Mouse (Mus musculus) ovary, adult 18-20 months (tissue): ENCODE results near the gene Cyren.

ENCODE experiments used
- DNase-seq: peaks from one replicate; pipeline ENCODE4 v3.0.0; 2022; ENCODE audit warnings: low spot score, mixed read lengths

The Cyren gene

DNA sequence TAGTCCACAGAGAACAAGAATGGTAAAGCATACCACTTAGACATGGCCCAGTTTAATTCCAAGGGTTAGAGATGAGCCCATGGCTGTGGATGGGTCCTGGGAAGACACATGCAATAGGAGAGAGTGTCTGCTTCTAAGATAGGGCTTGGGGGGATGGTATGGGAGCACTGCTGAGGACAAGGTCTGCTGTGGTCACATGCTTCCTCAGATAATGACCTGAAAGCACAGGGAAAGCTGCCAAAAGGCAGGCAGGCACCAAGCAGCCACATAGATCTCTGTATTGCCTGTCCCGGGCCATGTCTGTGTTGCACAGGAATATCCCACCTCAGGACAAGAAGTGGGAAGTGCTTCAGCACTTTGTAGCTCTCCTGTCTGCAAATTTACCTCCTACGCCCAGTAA, 21.3 kb upstream of the Cyren start:
- peak; percentile 62 for DNase-seq

DNA sequence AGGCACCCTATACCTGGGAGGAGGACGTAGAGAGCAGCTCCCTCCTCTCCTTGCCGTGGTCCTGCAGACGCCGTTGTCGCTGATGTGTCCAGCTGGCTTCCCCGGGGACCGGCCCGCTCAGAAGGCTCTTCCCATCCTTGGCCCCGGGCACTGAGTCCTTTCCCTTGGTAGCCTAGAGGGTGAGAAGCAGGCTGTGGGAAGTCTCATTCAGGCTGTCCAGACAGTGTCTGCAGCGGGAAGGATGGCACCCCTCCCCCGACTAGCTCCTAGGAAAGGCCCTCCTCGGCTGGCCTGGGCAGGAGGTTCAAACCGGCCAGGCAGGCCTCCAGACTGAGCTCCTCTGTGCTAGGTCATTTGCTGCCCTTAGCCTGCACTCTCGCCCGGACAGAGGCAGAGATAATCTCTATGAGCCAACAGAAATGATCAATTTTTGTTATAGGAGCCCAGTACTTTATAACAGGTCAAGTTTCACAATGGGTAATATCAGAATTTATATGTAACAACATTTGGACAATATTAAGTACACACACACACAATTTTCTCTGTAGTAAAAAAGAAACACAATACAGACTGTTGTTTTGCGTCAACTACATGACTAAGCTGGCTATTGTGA, 18.4 kb upstream of the Cyren start:
- no peak for DNase-seq

DNA sequence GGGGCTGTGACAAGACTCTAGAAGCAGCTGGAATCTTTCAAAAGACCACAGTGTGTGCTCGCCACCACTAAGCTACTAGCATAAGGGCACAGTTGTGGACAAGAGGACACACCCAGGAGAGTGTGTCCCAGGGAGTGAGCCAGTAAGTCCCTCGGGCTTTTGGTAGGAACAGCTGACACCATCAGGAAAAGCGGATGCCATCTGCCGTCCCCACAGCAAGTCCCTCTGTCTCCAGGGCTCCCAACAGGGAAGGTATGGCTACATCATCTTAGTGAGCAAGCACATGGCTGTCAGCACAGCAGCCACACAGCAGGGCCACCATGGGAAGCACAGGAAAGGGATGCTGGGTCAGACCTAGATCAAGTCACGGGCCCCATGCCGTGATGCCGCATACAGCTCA, 17.7 kb upstream of the Cyren start:
- no peak for DNase-seq

- no peak for DNase-seq
These were observed 11.3 kb upstream of the Cyren start for GRCm38 (mm10) chr6:34889185-34889584.

- DNase-seq: no peak
These were observed 9.4 kb upstream of the Cyren start for GRCm38 (mm10) chr6:34887131-34887850.

- DNase-seq: no peak
These were observed 6.9 kb upstream of the Cyren start for GRCm38 (mm10) chr6:34884724-34885123.

DNA sequence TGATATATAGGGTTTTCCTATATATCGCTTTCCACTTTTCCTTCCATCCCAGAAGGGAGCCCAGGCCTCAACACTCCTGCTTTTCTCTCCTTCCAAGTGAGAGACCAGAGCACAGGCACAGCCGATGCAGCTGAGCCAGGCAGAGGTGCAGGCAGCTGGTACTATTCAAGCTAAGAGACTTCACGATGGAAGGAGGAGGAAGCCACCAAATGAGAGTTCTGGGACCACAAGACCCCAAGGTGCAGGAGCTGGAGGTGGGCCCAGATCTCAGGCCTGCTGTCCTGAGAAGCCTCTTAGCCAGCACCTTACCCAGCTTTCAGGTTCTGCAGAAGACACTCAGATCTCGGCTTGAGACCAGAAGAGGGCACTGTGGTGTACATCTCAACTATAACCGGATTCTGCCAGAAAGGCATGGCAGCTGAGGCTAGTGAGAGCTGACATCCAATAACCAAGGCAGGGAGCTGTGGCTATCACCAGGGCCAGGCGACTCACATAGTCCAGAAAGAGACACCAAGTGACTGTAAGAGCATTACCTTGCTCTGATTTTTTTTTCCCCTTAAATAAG, 2.1 kb upstream of the Cyren start:
- DNase-seq: no peak

DNA sequence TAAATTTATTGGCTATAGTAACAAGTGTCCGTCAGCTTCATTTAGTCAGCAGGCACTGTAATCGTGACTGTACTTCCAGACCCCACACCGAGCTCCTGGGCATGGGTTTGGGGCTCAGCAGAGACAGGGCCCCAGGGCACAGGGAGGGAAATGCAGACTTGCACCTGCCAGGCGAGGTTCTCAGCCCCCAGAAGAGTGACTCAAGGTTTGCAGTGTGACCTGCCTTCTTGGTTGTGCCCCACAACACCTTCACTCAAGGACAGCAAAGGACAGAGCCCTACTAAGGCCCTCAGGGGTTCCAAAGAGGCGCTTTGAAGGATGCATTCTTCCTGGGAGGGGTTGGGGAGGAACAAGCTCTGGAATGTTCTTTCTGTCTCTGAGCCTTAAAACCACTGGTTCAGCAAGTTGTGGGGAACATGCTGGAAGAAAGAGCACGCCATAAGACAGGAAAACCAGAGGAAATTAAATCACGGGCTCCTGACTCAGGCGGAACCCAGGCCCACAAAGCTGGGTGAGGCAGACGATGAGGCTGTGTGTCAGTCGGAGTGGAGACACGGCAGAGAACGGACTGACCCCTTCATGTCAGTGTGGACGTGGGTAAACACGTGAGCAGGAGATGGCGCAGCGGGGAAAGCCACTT, 1.4 kb upstream of the Cyren start:
- no peak for DNase-seq

DNA sequence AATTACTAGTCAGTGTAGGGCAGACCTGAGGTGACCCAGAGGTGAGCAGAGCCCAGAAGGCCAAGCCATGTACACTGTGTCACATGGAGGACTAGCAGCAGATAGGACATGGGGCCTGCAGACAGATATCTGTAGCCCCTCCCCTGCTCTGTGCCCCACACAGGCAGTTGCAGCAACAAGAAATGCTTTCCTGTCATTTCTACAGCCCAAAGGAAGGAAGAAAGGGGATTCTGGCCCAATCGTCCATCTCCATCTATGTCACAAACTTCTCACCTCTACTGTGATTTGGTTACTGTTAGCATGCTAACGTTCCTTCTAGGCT, 1.1 kb downstream of the Cyren start:
- DNase-seq: no peak

- no peak for DNase-seq
These were observed 1.7 kb downstream of the Cyren start for GRCm38 (mm10) chr6:34875966-34876834.

DNA sequence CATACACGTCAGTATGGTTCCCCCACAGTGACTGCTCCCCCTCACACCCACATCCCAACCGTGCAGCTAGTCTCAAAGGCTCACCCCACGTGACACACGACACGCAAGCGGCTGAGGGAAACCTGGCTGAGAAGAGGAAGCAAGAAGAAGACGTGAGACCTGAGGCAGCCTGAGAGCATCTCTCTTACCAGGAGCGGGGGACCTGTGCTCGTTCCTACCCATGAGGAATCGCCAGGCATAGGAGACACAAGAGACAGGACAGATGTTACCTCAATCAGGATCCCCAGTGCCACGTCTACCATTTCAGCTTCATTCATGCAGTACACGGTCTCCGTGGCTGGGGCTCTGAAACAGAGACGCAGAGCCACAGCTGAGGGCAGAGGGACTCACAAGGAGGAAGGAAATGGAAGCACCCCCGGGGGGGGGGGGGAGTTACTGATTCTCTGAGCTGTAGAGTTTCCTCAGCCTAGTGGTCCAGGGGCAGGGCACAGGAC, 2.5 kb downstream of the Cyren start:
- DNase-seq: no peak

- peak; percentile 60 for DNase-seq
These were observed 3.5 kb downstream of the Cyren start for GRCm38 (mm10) chr6:34874101-34874921.

- no peak for DNase-seq
These were observed 5.0 kb downstream of the Cyren start for GRCm38 (mm10) chr6:34872871-34873270.

- no peak for DNase-seq
These were observed 5.9 kb downstream of the Cyren start for GRCm38 (mm10) chr6:34871929-34872328.

GRCm38 (mm10) chr6:34870724-34871123, 7.1 kb downstream of the Cyren start:
- DNase-seq: no peak

- no peak for DNase-seq
These were observed 7.7 kb downstream of the Cyren start for GRCm38 (mm10) chr6:34870136-34870535.

DNA sequence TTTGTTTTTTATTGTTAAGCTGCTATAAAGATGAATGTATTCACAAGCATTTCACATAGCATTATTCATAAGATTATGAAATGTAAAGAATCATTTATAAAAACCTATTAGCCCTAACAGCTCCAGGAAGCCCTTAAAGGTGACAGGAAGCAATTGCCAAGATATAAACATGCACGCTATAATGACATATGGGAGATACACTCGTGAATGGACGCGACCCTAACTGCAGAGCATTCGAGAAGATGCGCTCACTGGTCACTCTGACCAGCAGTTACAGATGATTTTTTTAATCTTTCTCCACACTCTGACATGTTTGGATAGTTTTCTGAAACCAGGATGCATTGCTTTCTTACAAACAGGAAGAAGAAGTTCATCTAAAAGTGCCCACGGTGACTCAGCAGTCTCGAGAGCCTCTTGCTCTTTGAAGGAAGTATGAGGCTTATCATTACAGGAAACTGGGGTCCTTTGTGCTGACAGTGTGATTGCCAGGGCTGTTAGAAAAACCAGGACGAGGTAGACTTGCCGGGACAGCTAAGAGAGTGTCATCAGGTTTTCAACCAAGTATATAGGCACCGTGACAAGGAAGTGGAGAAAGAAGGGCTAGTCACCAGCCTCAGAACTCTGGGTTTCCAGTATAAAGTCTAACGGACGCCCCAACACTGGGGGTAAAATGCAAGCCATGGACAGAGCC, 8.5 kb downstream of the Cyren start:
- no peak for DNase-seq

DNA sequence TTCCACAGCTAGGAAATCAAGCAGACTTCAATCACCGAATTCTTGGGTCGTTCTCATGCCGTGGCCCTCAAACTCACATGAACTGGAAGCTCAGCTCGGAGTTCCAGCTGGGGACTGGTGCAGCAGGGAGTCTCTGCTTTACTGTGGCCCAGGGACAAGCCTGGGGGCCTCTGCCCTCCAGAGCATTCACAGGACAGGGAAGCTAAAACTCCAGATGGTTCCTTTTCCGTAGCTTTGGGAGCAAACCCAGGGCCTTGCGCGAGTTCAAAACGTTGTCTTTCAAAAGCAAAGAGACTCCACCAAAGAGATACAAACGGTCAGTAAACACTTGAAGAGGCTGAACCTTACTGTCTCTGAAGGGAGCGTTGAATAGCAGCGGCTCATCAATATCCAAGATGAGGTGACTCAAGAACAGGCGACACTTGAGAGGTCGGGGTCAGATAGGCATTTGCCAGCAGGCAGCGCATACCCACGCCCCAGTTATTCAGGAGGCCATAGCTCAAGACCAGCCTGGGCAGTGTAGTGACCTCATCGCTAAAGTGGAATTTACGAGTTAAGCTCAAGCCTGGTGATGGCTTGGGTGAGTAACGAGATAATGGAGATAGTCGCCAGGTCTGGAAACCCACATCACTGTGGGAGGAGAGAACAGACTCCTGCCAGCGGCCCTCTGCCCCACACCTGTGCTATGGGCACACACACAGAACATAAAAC, 9.2 kb downstream of the Cyren start:
- no peak for DNase-seq

DNA sequence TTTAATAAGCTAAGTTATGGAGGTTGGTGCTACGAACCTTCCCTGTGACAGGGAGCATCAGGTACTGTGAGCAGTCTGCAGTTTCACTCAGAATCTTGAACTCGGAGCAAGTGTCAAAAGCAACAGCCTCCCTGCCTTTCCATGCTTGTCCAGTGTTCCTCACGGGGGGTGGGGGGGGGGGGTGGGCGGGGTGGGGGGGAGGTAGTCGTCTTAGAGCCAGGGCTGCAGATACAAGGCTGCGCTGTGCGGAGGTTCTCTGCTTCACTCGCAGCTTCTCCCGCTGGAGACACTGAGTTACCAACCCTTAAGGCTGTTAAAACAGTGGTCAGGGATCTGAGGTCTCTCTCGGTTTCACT, 9.9 kb downstream of the Cyren start:
- no peak for DNase-seq
